Mouse (Mus musculus) heart, embryonic 14.5 days (tissue): Measurements from ENCODE around the gene Sun2. TPM values are rescaled to one million over a fixed set of nuclear protein-coding genes. Genes with fewer than 3 reads are reported as not detected.

Experiments
- ATAC-seq: fragments of 200-750 bp; cut with Nextera tagmentation; 2 replicates; pipeline ENCODE4 v1.8.0; 2017; ENCODE audit warnings: low read depth, moderate TSS enrichment; ENCODE audit not compliant: insufficient number of reproducible peaks, insufficient read depth, low FRiP score
- H3K27ac ChIP-seq, 2 experiments: fragments of 200-500 bp in 1 of 2; fragments of 300-500 bp in 1 of 2; sonication (generic) in 1 of 2; replicated peaks in 1 of 2; 2 replicates each; pipeline ENCODE4 v1.5.1; 2012 to 2014; ENCODE audit warnings: low read depth in 2 of 2, low read length in 2 of 2, control low read depth in 1 of 2, mild to moderate bottlenecking in 1 of 2, mixed read lengths in 1 of 2; ENCODE audit not compliant: control insufficient read depth in 1 of 2, insufficient read depth in 1 of 2
- H3K27me3 ChIP-seq: fragments of 300-500 bp; sonication (generic); 2 replicates; pipeline ENCODE4 v1.6.1; 2014; ENCODE audit warnings: mild to moderate bottlenecking, low read length, control low read depth; ENCODE audit not compliant: control insufficient read depth, insufficient read depth
- H3K36me3 ChIP-seq: fragments of 300-500 bp; sonication (generic); 2 replicates; pipeline ENCODE4 v1.6.1; 2014; ENCODE audit warnings: mild to moderate bottlenecking, control low read depth, low read length, mixed read lengths; ENCODE audit not compliant: control insufficient read depth, insufficient read depth
- H3K4me1 ChIP-seq, 2 experiments: fragments of 200-500 bp in 1 of 2; fragments of 300-500 bp in 1 of 2; sonication (generic) in 1 of 2; 2 replicates each; pipeline ENCODE4 v1.6.1; 2012 to 2014; ENCODE audit warnings: low read length in 2 of 2, control low read depth in 1 of 2, mixed read lengths in 1 of 2; ENCODE audit not compliant: control insufficient read depth in 2 of 2, insufficient read depth in 2 of 2
- H3K4me2 ChIP-seq: fragments of 300-500 bp; sonication (generic); 2 replicates; pipeline ENCODE4 v1.6.1; 2014; ENCODE audit warnings: mild to moderate bottlenecking, low read length
- H3K4me3 ChIP-seq, 2 experiments: fragments of 200-500 bp in 1 of 2; fragments of 300-500 bp in 1 of 2; sonication (generic) in 1 of 2; 2 replicates each; pipeline ENCODE4 v1.5.1; 2012 to 2014; ENCODE audit warnings: low read length in 2 of 2, mild to moderate bottlenecking in 2 of 2, control low read depth in 1 of 2, low read depth in 1 of 2, moderate library complexity in 1 of 2; ENCODE audit not compliant: control insufficient read depth in 1 of 2, insufficient read depth in 1 of 2
- H3K9ac ChIP-seq: fragments of 300-500 bp; sonication (generic); 2 replicates; pipeline ENCODE4 v1.6.1; 2014; ENCODE audit warnings: mild to moderate bottlenecking, low read length
- H3K9me3 ChIP-seq: fragments of 300-500 bp; sonication (generic); 2 replicates; pipeline ENCODE4 v1.6.1; 2016; ENCODE audit warnings: low read length, control low read depth; ENCODE audit not compliant: control insufficient read depth
- WGBS: fragments of 180-500 bp; shearing (Covaris S2); extraction: QIAGEN DNeasy Blood & Tissue Kit; methylation state at CpG from one replicate; pipeline ENCODE4 v1.1.7; 2014; 5-methylcytosine and 5-hydroxymethylcytosine counted together
- polyA plus RNA-seq: library from polyadenylated mRNA; unstranded; fragments of >200 nt; fragmentation: Nextera tagmentation; extraction: Ambion mirVana; gene quantifications from 2 replicates; pipeline ENCODE4 v1.2.1, GENCODE M21; 2014

Gene Sun2
- polyA plus RNA-seq, 1 experiment from 2014 or later: 7.7 TPM

- Histone ChIP-seq H3K4me3 (no peak overlapping the region), H3K4me2 (no peak overlapping the region), H3K9me3 (no peaks in the 10 kb centered on the region), H3K4me1 (peaks cover 14 to 19% of the 10 kb centered on the region in 2 experiments), H3K36me3 (peaks cover 93% of the 10 kb centered on the region), H3K27ac (no peak overlapping the region), H3K27me3 (no peaks in the 10 kb centered on the region), H3K9ac (no peak overlapping the region)
- 81% methylated on average over 4 of the region's 4 CpGs for WGBS
- no peak for ATAC-seq
Observed at GRCm38 (mm10) chr15:79733640-79734039, 8.7 kb downstream of the Sun2 start.

- H3K36me3 ChIP-seq: peaks cover 93% of the 10 kb centered on the region
- no peak for ATAC-seq
- H3K4me1 ChIP-seq: peaks cover 14 to 19% of the 10 kb centered on the region in 2 experiments
- 93% methylated on average over 8 of the region's 8 CpGs for WGBS
- no peak overlapping the region for H3K27ac ChIP-seq
- no peaks in the 10 kb centered on the region for H3K9me3 ChIP-seq
- H3K9ac ChIP-seq: no peak overlapping the region
- no peak overlapping the region for H3K4me3 ChIP-seq
- no peaks in the 10 kb centered on the region for H3K27me3 ChIP-seq
- H3K4me2 ChIP-seq: no peak overlapping the region
Observed at GRCm38 (mm10) chr15:79733192-79733591, 9.1 kb downstream of the Sun2 start.

- Histone ChIP-seq H3K4me3 (no peak overlapping the region), H3K9me3 (no peaks in the 10 kb centered on the region), H3K4me2 (no peak overlapping the region), H3K27ac (no peak overlapping the region), H3K9ac (no peak overlapping the region), H3K36me3 (peaks cover 93% of the 10 kb centered on the region), H3K27me3 (no peaks in the 10 kb centered on the region), H3K4me1 (peaks cover 14 to 19% of the 10 kb centered on the region in 2 experiments)
- no peak for ATAC-seq
- 92% methylated on average over 7 of the region's 7 CpGs for WGBS
Observed at GRCm38 (mm10) chr15:79731554-79731953, 10.8 kb downstream of the Sun2 start.

- Histone ChIP-seq H3K4me2 (no peak overlapping the region), H3K4me3 (no peak overlapping the region), H3K36me3 (peaks cover 94% of the 10 kb centered on the region), H3K4me1 (no peaks in the 10 kb centered on the region; a peak in 1 of 4 replicates), H3K27ac (no peak overlapping the region), H3K9ac (no peak overlapping the region), H3K9me3 (no peaks in the 10 kb centered on the region), H3K27me3 (no peaks in the 10 kb centered on the region)
- 82% methylated on average over 10 of the region's 10 CpGs for WGBS
- no peak for ATAC-seq
Observed at GRCm38 (mm10) chr15:79728731-79729388, 13.5 kb downstream of the Sun2 start.

GRCm38 (mm10) chr15:79728311-79728710, 14.0 kb downstream of the Sun2 start:
- Histone ChIP-seq H3K27me3 (no peaks in the 10 kb centered on the region), H3K4me3 (no peak overlapping the region), H3K36me3 (peaks cover 91% of the 10 kb centered on the region), H3K4me2 (no peak overlapping the region), H3K9me3 (no peaks in the 10 kb centered on the region), H3K4me1 (no peaks in the 10 kb centered on the region), H3K27ac (no peak overlapping the region), H3K9ac (no peak overlapping the region)
- 75% methylated on average over 5 of the region's 5 CpGs for WGBS
- no peak for ATAC-seq

GRCm38 (mm10) chr15:79727840-79728239, 14.5 kb downstream of the Sun2 start:
- ATAC-seq: no peak
- H3K36me3 ChIP-seq: peaks cover 87% of the 10 kb centered on the region
- H3K9ac ChIP-seq: no peak overlapping the region
- H3K27ac ChIP-seq: no peak overlapping the region
- H3K4me2 ChIP-seq: no peak overlapping the region
- no peaks in the 10 kb centered on the region for H3K9me3 ChIP-seq
- H3K4me3 ChIP-seq: no peak overlapping the region
- H3K27me3 ChIP-seq: no peaks in the 10 kb centered on the region
- WGBS: 95% methylated on average over 6 of the region's 6 CpGs
- H3K4me1 ChIP-seq: no peaks in the 10 kb centered on the region

GRCm38 (mm10) chr15:79725190-79725789, 17.0 kb downstream of the Sun2 start:
- Histone ChIP-seq H3K36me3 (peaks cover 79% of the 10 kb centered on the region), H3K4me1 (no peaks in the 10 kb centered on the region), H3K9me3 (no peaks in the 10 kb centered on the region), H3K27ac (no peak overlapping the region), H3K27me3 (no peaks in the 10 kb centered on the region), H3K4me2 (no peak overlapping the region), H3K4me3 (no peak overlapping the region), H3K9ac (no peak overlapping the region)
- WGBS: 87% methylated on average over 11 of the region's 11 CpGs
- ATAC-seq: no peak

GRCm38 (mm10) chr15:79723439-79723838, 18.9 kb downstream of the Sun2 start:
- Histone ChIP-seq H3K4me1 (no peaks in the 10 kb centered on the region), H3K4me2 (no peak overlapping the region), H3K4me3 (no peak overlapping the region), H3K9ac (no peak overlapping the region), H3K27me3 (no peaks in the 10 kb centered on the region), H3K36me3 (peaks cover 79% of the 10 kb centered on the region), H3K27ac (no peak overlapping the region), H3K9me3 (no peaks in the 10 kb centered on the region)
- no peak for ATAC-seq
- 24% methylated on average over 1 of the region's 1 CpGs for WGBS
